Mouse (Mus musculus) ES-E14 (cell line): ENCODE results near the gene Oaz1. TPM values are rescaled to one million over a fixed set of nuclear protein-coding genes. Genes with fewer than 3 reads are reported as not detected.

Source experiments
- DNase-seq: peaks from one replicate; pipeline ENCODE4 v3.0.0-alpha.2; 2013; ENCODE audit warnings: low read depth, low spot score
- H3K27ac ChIP-seq: 2 replicates; pipeline ENCODE4 v1.5.1; 2012; ENCODE audit warnings: low read depth, mild to moderate bottlenecking, low read length, moderate library complexity, mixed read lengths; ENCODE audit not compliant: poor library complexity, insufficient read depth, severe bottlenecking
- H3K36me3 ChIP-seq: 2 replicates; pipeline ENCODE4 v1.6.1; 2012; ENCODE audit warnings: mild to moderate bottlenecking, low read length, moderate library complexity, mixed read lengths; ENCODE audit not compliant: control insufficient read depth, poor library complexity, insufficient read depth, severe bottlenecking
- H3K4me1 ChIP-seq, 2 experiments: fragments of 150-350 bp in 1 of 2; sonication (generic) in 1 of 2; 2 replicates each; pipeline ENCODE4 v1.6.1; 2012; ENCODE audit warnings: low read length in 2 of 2, mild to moderate bottlenecking in 1 of 2, mixed read lengths in 1 of 2; ENCODE audit not compliant: control insufficient read depth in 2 of 2, insufficient read depth in 2 of 2, poor library complexity in 1 of 2
- H3K4me3 ChIP-seq, 2 experiments: fragments of 150-350 bp in 1 of 2; sonication (generic) in 1 of 2; 2 replicates each; pipeline ENCODE4 v1.5.1; 2012; ENCODE audit warnings: low read length in 2 of 2, low read depth in 1 of 2, mild to moderate bottlenecking in 1 of 2, mixed read lengths in 1 of 2; ENCODE audit not compliant: insufficient read depth in 1 of 2, poor library complexity in 1 of 2, severe bottlenecking in 1 of 2
- H3K9ac ChIP-seq: 2 replicates; pipeline ENCODE4 v1.6.1; 2012; ENCODE audit warnings: low read depth, mild to moderate bottlenecking, low read length, mixed read lengths; ENCODE audit not compliant: poor library complexity, insufficient read depth, severe bottlenecking
- H3K9me3 ChIP-seq: fragments of 150-350 bp; sonication (generic); 2 replicates; pipeline ENCODE4 v1.6.1; 2012; ENCODE audit warnings: low read depth, mild to moderate bottlenecking, low read length; ENCODE audit not compliant: control insufficient read depth, insufficient read depth
- CHD2 ChIP-seq: IDR thresholded peaks from 2 replicates; pipeline ENCODE4 v1.6.1; 2014; ENCODE audit warnings: mild to moderate bottlenecking, low read depth, low read length, inconsistent platforms
- HCFC1 ChIP-seq: IDR thresholded peaks from 2 replicates; pipeline ENCODE4 v1.6.1; 2012; ENCODE audit warnings: low read length, inconsistent platforms, borderline replicate concordance; ENCODE audit not compliant: insufficient read depth
- MAFK ChIP-seq: IDR thresholded peaks from 2 replicates; pipeline ENCODE4 v1.6.1; 2014; ENCODE audit warnings: mild to moderate bottlenecking, low read depth, low read length, inconsistent platforms; ENCODE audit not compliant: insufficient read depth
- ZC3H11A ChIP-seq: IDR thresholded peaks from 2 replicates; pipeline ENCODE4 v1.6.1; 2012; ENCODE audit warnings: low read depth, mild to moderate bottlenecking, inconsistent platforms, low read length, borderline replicate concordance
- ZNF384 ChIP-seq: IDR thresholded peaks from 2 replicates; pipeline ENCODE4 v1.6.1; 2012; ENCODE audit warnings: low read depth, low read length, inconsistent platforms
- in situ Hi-C, 2 experiments: fragments of 600-800 bp; cut with MboI; formaldehyde crosslinking; loops; one replicate each; pipeline ENCODE4 v1.15.1; 2025; ENCODE audit warnings: low sequenced_read_pairs in 2 of 2, inconsistent platforms in 1 of 2; ENCODE audit not compliant: unreplicated experiment in 2 of 2
- total RNA-seq: library from RNA; depleted of rRNA; stranded (reverse); fragments of 300-350 nt; gene quantifications from 2 replicates; pipeline ENCODE4 v1.2.3, GENCODE M21; 2012

The Oaz1 gene
- total RNA-seq, 1 experiment = 823 TPM

GRCm38 (mm10) chr10:80845732-80846131 is 19.3 kb downstream of the Oaz1 start:
- in situ Hi-C loops = no loop called here
- no peak for TF ChIP-seq CHD2
- TF ChIP-seq ZNF384 = no peak
- no peak for TF ChIP-seq MAFK
- no peak for TF ChIP-seq HCFC1
- TF ChIP-seq ZC3H11A = no peak

GRCm38 (mm10) chr10:80848571-80848970 is 22.1 kb downstream of the Oaz1 start:
- no peak overlapping the region for H3K27ac ChIP-seq
- H3K4me3 ChIP-seq = no peak overlapping the region
- no peaks in the 10 kb centered on the region for H3K9me3 ChIP-seq
- peaks cover 0 to 5% of the 10 kb centered on the region in 2 experiments; a peak in 1 of 4 replicates for H3K4me1 ChIP-seq
- in situ Hi-C loops = no loop called here
- H3K36me3 ChIP-seq = peaks cover 16% of the 10 kb centered on the region
- TF ChIP-seq CHD2 (no peak), MAFK (no peak), ZNF384 (no peak)
- DNase-seq = peak; percentile 97
- no peak overlapping the region for H3K9ac ChIP-seq

More at GRCm38 (mm10) chr10:80845732-80846131, 19.3 kb downstream of the Oaz1 start:
- Histone ChIP-seq H3K4me1 (peaks cover 0 to 5% of the 10 kb centered on the region in 2 experiments; a peak in 1 of 4 replicates), H3K9me3 (no peaks in the 10 kb centered on the region), H3K27ac (no peak overlapping the region), H3K4me3 (no peak overlapping the region), H3K9ac (no peak overlapping the region), H3K36me3 (no peaks in the 10 kb centered on the region)
- no peak for DNase-seq

- peaks cover 3 to 5% of the 10 kb centered on the region in 2 experiments; a peak in 2 of 4 replicates for H3K4me1 ChIP-seq
- H3K27ac ChIP-seq = no peak within 1 kb of the TSS; the same call in 1 of the 2 replicates
Observed at GRCm38 (mm10) chr10:80854913-80855748, 28.7 kb downstream of the Oaz1 start, which contains the start of the genes Lsm7 and Sppl2b. Gene Lsm7, minus strand, starts transcription at chr10:80855209. Gene Sppl2b, plus strand, starts transcription at chr10:80855275.

DNA sequence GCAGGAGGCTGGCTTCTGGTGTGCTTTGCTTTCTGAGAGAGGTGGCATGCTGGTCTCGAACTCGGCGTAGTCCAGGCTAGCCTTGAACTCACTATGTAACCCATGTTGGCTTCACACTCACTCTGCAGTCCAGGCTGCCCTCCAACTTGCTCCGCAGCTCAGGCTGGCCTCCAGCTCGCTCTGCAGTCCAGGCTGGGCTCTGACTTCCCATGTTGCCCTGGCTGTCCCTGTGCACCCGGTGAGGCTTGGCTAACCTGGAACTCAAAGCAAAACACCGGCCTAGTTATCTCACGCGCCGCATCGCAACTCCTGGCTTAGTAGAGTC is 29.3 kb downstream of the Oaz1 start:
- no peak for DNase-seq
- TF ChIP-seq ZC3H11A (no peak), MAFK (no peak), CHD2 (no peak)
- no peak overlapping the region for H3K27ac ChIP-seq

More at GRCm38 (mm10) chr10:80854913-80855748, 28.7 kb downstream of the Oaz1 start, which contains the start of the genes Lsm7 and Sppl2b:
- H3K9me3 ChIP-seq = no peaks in the 10 kb centered on the region
- H3K9ac ChIP-seq = peak within 1 kb of the TSS; percentile 83
- H3K36me3 ChIP-seq = peaks cover 17% of the 10 kb centered on the region
- peak within 1 kb of the TSS; percentile 77 for H3K4me3 ChIP-seq
- peak; percentile 82 for DNase-seq
- peak; percentile 65; the same call in 1 of the 2 replicates for TF ChIP-seq HCFC1
- TF ChIP-seq CHD2 = no peak
- in situ Hi-C loops = no loop called here

GRCm38 (mm10) chr10:80856267-80856666 is 29.8 kb downstream of the Oaz1 start:
- peaks cover 17% of the 10 kb centered on the region for H3K36me3 ChIP-seq
- H3K9me3 ChIP-seq = no peaks in the 10 kb centered on the region
- TF ChIP-seq ZNF384 = no peak
- DNase-seq = no peak
- in situ Hi-C loops = no loop called here
- peaks cover 3 to 5% of the 10 kb centered on the region in 2 experiments; a peak in 2 of 4 replicates for H3K4me1 ChIP-seq
- no peak overlapping the region for H3K4me3 ChIP-seq
- no peak overlapping the region for H3K27ac ChIP-seq
- no peak overlapping the region for H3K9ac ChIP-seq

More for the DNA sequence above, 29.3 kb downstream of the Oaz1 start:
- in situ Hi-C loops = no loop called here
- H3K36me3 ChIP-seq = peaks cover 17% of the 10 kb centered on the region
- peaks cover 3 to 5% of the 10 kb centered on the region in 2 experiments; a peak in 2 of 4 replicates for H3K4me1 ChIP-seq
- peak overlapping the region; percentile 77 for H3K4me3 ChIP-seq
- H3K9me3 ChIP-seq = no peaks in the 10 kb centered on the region
- H3K9ac ChIP-seq = peak overlapping the region; percentile 67
